Mouse (Mus musculus): ENCODE results near the gene Atmin. TPM values are rescaled to one million over a fixed set of nuclear protein-coding genes. Genes with fewer than 3 reads are reported as not detected.

Gene Atmin
- polyA plus RNA-seq, 1 experiment from 2014 or later, result 26.3 TPM

- WGBS, result 19% methylated on average over 4 of the region's 4 CpGs
- no peak overlapping the region for H3K27ac ChIP-seq (replicated peaks; ENCODE audit: low read depth, low read length)
- peak overlapping the region; percentile 96 for H3K4me2 ChIP-seq (ENCODE audit: low read length)
- H3K9me3 ChIP-seq (ENCODE audit: control insufficient read depth, low read length), result no peaks in the 10 kb centered on the region
- no peak for ATAC-seq (ENCODE audit: low FRiP score, low TSS enrichment)
- peak overlapping the region; percentile 99 for H3K4me3 ChIP-seq (replicated peaks; ENCODE audit: low read depth, low read length)
- H3K4me1 ChIP-seq (ENCODE audit: control insufficient read depth, insufficient read depth, low read length), result peaks cover 15% of the 10 kb centered on the region
- H3K36me3 ChIP-seq (ENCODE audit: control insufficient read depth, insufficient read depth, low read length), result 0 out of 2 replicates have a peak, but pooled peaks cover 6% of the 10 kb centered on the region
- DNase-seq, result no peak
- H3K9ac ChIP-seq (replicated peaks; ENCODE audit: low read length), result peak overlapping the region; percentile 92
- H3K27me3 ChIP-seq (ENCODE audit: control insufficient read depth, insufficient read depth, low read length), result no peaks in the 10 kb centered on the region
These were observed 1.1 kb downstream of the Atmin start for GRCm38 (mm10) chr8:116944385-116944696.

GRCm38 (mm10) chr8:116945169-116945910 lies 2.1 kb downstream of the Atmin start:
- 0 out of 2 replicates have a peak overlapping the region, but pooled peaks have one; percentile 4 for H3K9ac ChIP-seq (replicated peaks; ENCODE audit: low read length)
- H3K4me3 ChIP-seq (replicated peaks; ENCODE audit: low read depth, low read length), result no peak overlapping the region
- no peak for DNase-seq
- H3K4me2 ChIP-seq (ENCODE audit: low read length), result no peak overlapping the region
- no peak for ATAC-seq (ENCODE audit: low FRiP score, low TSS enrichment)
- no peaks in the 10 kb centered on the region for H3K9me3 ChIP-seq (ENCODE audit: control insufficient read depth, low read length)
- WGBS, result 89% methylated on average over 9 of the region's 9 CpGs
- no peaks in the 10 kb centered on the region for H3K27me3 ChIP-seq (ENCODE audit: control insufficient read depth, insufficient read depth, low read length)
- H3K27ac ChIP-seq (replicated peaks; ENCODE audit: low read depth, low read length), result no peak overlapping the region
- 0 out of 2 replicates have a peak, but pooled peaks cover 6% of the 10 kb centered on the region for H3K36me3 ChIP-seq (ENCODE audit: control insufficient read depth, insufficient read depth, low read length)
- H3K4me1 ChIP-seq (ENCODE audit: control insufficient read depth, insufficient read depth, low read length), result peaks cover 15% of the 10 kb centered on the region

GRCm38 (mm10) chr8:116946268-116946838 lies 3.2 kb downstream of the Atmin start:
- 0 out of 2 replicates have a peak, but pooled peaks cover 6% of the 10 kb centered on the region for H3K36me3 ChIP-seq (ENCODE audit: control insufficient read depth, insufficient read depth, low read length)
- no peak overlapping the region for H3K27ac ChIP-seq (replicated peaks; ENCODE audit: low read depth, low read length)
- ATAC-seq (ENCODE audit: low FRiP score, low TSS enrichment) (no peak), DNase-seq (no peak)
- no peak overlapping the region for H3K4me3 ChIP-seq (replicated peaks; ENCODE audit: low read depth, low read length)
- no peak overlapping the region for H3K9ac ChIP-seq (replicated peaks; ENCODE audit: low read length)
- H3K4me1 ChIP-seq (ENCODE audit: control insufficient read depth, insufficient read depth, low read length), result peaks cover 15% of the 10 kb centered on the region
- WGBS, result 89% methylated on average over 21 of the region's 21 CpGs
- no peaks in the 10 kb centered on the region for H3K9me3 ChIP-seq (ENCODE audit: control insufficient read depth, low read length)
- H3K27me3 ChIP-seq (ENCODE audit: control insufficient read depth, insufficient read depth, low read length), result no peaks in the 10 kb centered on the region
- no peak overlapping the region for H3K4me2 ChIP-seq (ENCODE audit: low read length)

- no peaks in the 10 kb centered on the region for H3K27me3 ChIP-seq (ENCODE audit: control insufficient read depth, insufficient read depth, low read length)
- H3K4me1 ChIP-seq (ENCODE audit: control insufficient read depth, insufficient read depth, low read length), result peaks cover 15% of the 10 kb centered on the region
- WGBS, result 93% methylated on average over 6 of the region's 6 CpGs
- H3K9ac ChIP-seq (replicated peaks; ENCODE audit: low read length), result no peak overlapping the region
- ATAC-seq (ENCODE audit: low FRiP score, low TSS enrichment) (no peak), DNase-seq (no peak)
- H3K4me2 ChIP-seq (ENCODE audit: low read length), result no peak overlapping the region
- no peak overlapping the region for H3K4me3 ChIP-seq (replicated peaks; ENCODE audit: low read depth, low read length)
- H3K36me3 ChIP-seq (ENCODE audit: control insufficient read depth, insufficient read depth, low read length), result 0 out of 2 replicates have a peak, but pooled peaks cover 6% of the 10 kb centered on the region
- H3K27ac ChIP-seq (replicated peaks; ENCODE audit: low read depth, low read length), result no peak overlapping the region
- no peaks in the 10 kb centered on the region for H3K9me3 ChIP-seq (ENCODE audit: control insufficient read depth, low read length)
These were observed 3.7 kb downstream of the Atmin start for GRCm38 (mm10) chr8:116946851-116947250.

GRCm38 (mm10) chr8:116947589-116947988 lies 4.4 kb downstream of the Atmin start:
- WGBS, result 95% methylated on average over 7 of the region's 7 CpGs
- Histone ChIP-seq H3K27me3 (ENCODE audit: control insufficient read depth, insufficient read depth, low read length) (no peaks in the 10 kb centered on the region), H3K4me2 (ENCODE audit: low read length) (no peak overlapping the region), H3K36me3 (ENCODE audit: control insufficient read depth, insufficient read depth, low read length) (0 out of 2 replicates have a peak, but pooled peaks cover 6% of the 10 kb centered on the region), H3K27ac (replicated peaks; ENCODE audit: low read depth, low read length) (no peak overlapping the region), H3K4me3 (replicated peaks; ENCODE audit: low read depth, low read length) (no peak overlapping the region), H3K4me1 (ENCODE audit: control insufficient read depth, insufficient read depth, low read length) (peaks cover 15% of the 10 kb centered on the region), H3K9ac (replicated peaks; ENCODE audit: low read length) (no peak overlapping the region), H3K9me3 (ENCODE audit: control insufficient read depth, low read length) (no peaks in the 10 kb centered on the region)
- DNase-seq (no peak), ATAC-seq (ENCODE audit: low FRiP score, low TSS enrichment) (no peak)

- Histone ChIP-seq H3K9ac (replicated peaks; ENCODE audit: low read length) (no peak overlapping the region), H3K36me3 (ENCODE audit: control insufficient read depth, insufficient read depth, low read length) (peaks cover 34% of the 10 kb centered on the region), H3K9me3 (ENCODE audit: control insufficient read depth, low read length) (no peaks in the 10 kb centered on the region), H3K4me2 (ENCODE audit: low read length) (no peak overlapping the region), H3K4me3 (replicated peaks; ENCODE audit: low read depth, low read length) (no peak overlapping the region), H3K4me1 (ENCODE audit: control insufficient read depth, insufficient read depth, low read length) (no peaks in the 10 kb centered on the region), H3K27ac (replicated peaks; ENCODE audit: low read depth, low read length) (no peak overlapping the region), H3K27me3 (ENCODE audit: control insufficient read depth, insufficient read depth, low read length) (no peaks in the 10 kb centered on the region)
- 82% methylated on average over 5 of the region's 5 CpGs for WGBS
- DNase-seq, result no peak
- ATAC-seq (ENCODE audit: low FRiP score, low TSS enrichment), result no peak
These were observed 8.2 kb downstream of the Atmin start for GRCm38 (mm10) chr8:116951369-116951768.

GRCm38 (mm10) chr8:116951778-116952177 lies 8.6 kb downstream of the Atmin start:
- H3K4me2 ChIP-seq (ENCODE audit: low read length), result no peak overlapping the region
- DNase-seq (no peak), ATAC-seq (ENCODE audit: low FRiP score, low TSS enrichment) (no peak)
- no peak overlapping the region for H3K27ac ChIP-seq (replicated peaks; ENCODE audit: low read depth, low read length)
- no peak overlapping the region for H3K4me3 ChIP-seq (replicated peaks; ENCODE audit: low read depth, low read length)
- H3K36me3 ChIP-seq (ENCODE audit: control insufficient read depth, insufficient read depth, low read length), result peaks cover 39% of the 10 kb centered on the region
- no peak overlapping the region for H3K9ac ChIP-seq (replicated peaks; ENCODE audit: low read length)
- no peaks in the 10 kb centered on the region for H3K9me3 ChIP-seq (ENCODE audit: control insufficient read depth, low read length)
- H3K4me1 ChIP-seq (ENCODE audit: control insufficient read depth, insufficient read depth, low read length), result no peaks in the 10 kb centered on the region
- 96% methylated on average over 2 of the region's 2 CpGs for WGBS
- no peaks in the 10 kb centered on the region for H3K27me3 ChIP-seq (ENCODE audit: control insufficient read depth, insufficient read depth, low read length)

- ATAC-seq (ENCODE audit: low FRiP score, low TSS enrichment), result no peak
- Histone ChIP-seq H3K4me1 (ENCODE audit: control insufficient read depth, insufficient read depth, low read length) (no peaks in the 10 kb centered on the region), H3K4me3 (replicated peaks; ENCODE audit: low read depth, low read length) (no peak overlapping the region), H3K9me3 (ENCODE audit: control insufficient read depth, low read length) (no peaks in the 10 kb centered on the region), H3K27me3 (ENCODE audit: control insufficient read depth, insufficient read depth, low read length) (no peaks in the 10 kb centered on the region), H3K9ac (replicated peaks; ENCODE audit: low read length) (no peak overlapping the region), H3K36me3 (ENCODE audit: control insufficient read depth, insufficient read depth, low read length) (peaks cover 45% of the 10 kb centered on the region), H3K4me2 (ENCODE audit: low read length) (no peak overlapping the region), H3K27ac (replicated peaks; ENCODE audit: low read depth, low read length) (no peak overlapping the region)
- WGBS, result 95% methylated on average over 8 of the region's 8 CpGs
- no peak for DNase-seq
These were observed 9.2 kb downstream of the Atmin start for GRCm38 (mm10) chr8:116952428-116952827.

- Histone ChIP-seq H3K9ac (replicated peaks; ENCODE audit: low read length) (no peak overlapping the region), H3K4me2 (ENCODE audit: low read length) (no peak overlapping the region), H3K4me1 (ENCODE audit: control insufficient read depth, insufficient read depth, low read length) (no peaks in the 10 kb centered on the region), H3K27ac (replicated peaks; ENCODE audit: low read depth, low read length) (no peak overlapping the region), H3K36me3 (ENCODE audit: control insufficient read depth, insufficient read depth, low read length) (peaks cover 64% of the 10 kb centered on the region), H3K27me3 (ENCODE audit: control insufficient read depth, insufficient read depth, low read length) (no peaks in the 10 kb centered on the region), H3K4me3 (replicated peaks; ENCODE audit: low read depth, low read length) (no peak overlapping the region), H3K9me3 (ENCODE audit: control insufficient read depth, low read length) (no peaks in the 10 kb centered on the region)
- DNase-seq, result no peak
- no peak for ATAC-seq (ENCODE audit: low FRiP score, low TSS enrichment)
- WGBS, result 92% methylated on average over 9 of the region's 9 CpGs
These were observed 11.2 kb downstream of the Atmin start for GRCm38 (mm10) chr8:116954415-116954814.
